Mouse (Mus musculus) C2C12 (cell line): Measurements from ENCODE around the gene Skap1.
"Not testable (repeated sequence)": the region's sequence is repeated elsewhere in the genome, so short reads cannot be mapped to it uniquely, and the experiment has no call there.

Source experiments
- CEBPB ChIP-seq: IDR thresholded peaks from one replicate; pipeline ENCODE4 v1.6.1; 2011; ENCODE audit warnings: low read depth, mild to moderate bottlenecking, control low read depth, moderate library complexity
- CTCF ChIP-seq: IDR thresholded peaks from one replicate; pipeline ENCODE4 v1.5.1; 2011; ENCODE audit not compliant: control insufficient read depth, insufficient read depth, insufficient read length
- FOSL1 ChIP-seq: IDR thresholded peaks from one replicate; pipeline ENCODE4 v1.8.0; 2011; ENCODE audit warnings: mild to moderate bottlenecking, low read length; ENCODE audit not compliant: poor library complexity, insufficient read depth, severe bottlenecking
- MAX ChIP-seq: IDR thresholded peaks from one replicate; pipeline ENCODE4 v1.6.1; 2011; ENCODE audit warnings: mild to moderate bottlenecking, control low read depth
- MYOD1 ChIP-seq: IDR thresholded peaks from one replicate; pipeline ENCODE4 v1.6.1; 2011; ENCODE audit warnings: low read depth; ENCODE audit not compliant: control insufficient read depth, insufficient read length
- MYOG ChIP-seq: IDR thresholded peaks from one replicate; pipeline ENCODE4 v1.6.1; 2011; ENCODE audit not compliant: control insufficient read depth, insufficient read length; ENCODE audit errors: extremely low read depth
- USF1 ChIP-seq: IDR thresholded peaks from one replicate; pipeline ENCODE4 v1.6.1; 2011; ENCODE audit warnings: low read depth, mild to moderate bottlenecking, control low read depth, moderate library complexity

GRCm38 (mm10) chr11:96778061-96778627 is 313.8 kb downstream of the Skap1 start:
- not testable (repeated sequence) for TF ChIP-seq USF1, CTCF, MYOD1, FOSL1, MYOG, MAX, CEBPB
